Mouse (Mus musculus) layer of hippocampus, adult 9-11 months (tissue): ENCODE results near the gene Crebl2.

Experiments
- DNase-seq: peaks from one replicate; pipeline ENCODE4 v3.0.0; 2022

The Crebl2 gene

DNA sequence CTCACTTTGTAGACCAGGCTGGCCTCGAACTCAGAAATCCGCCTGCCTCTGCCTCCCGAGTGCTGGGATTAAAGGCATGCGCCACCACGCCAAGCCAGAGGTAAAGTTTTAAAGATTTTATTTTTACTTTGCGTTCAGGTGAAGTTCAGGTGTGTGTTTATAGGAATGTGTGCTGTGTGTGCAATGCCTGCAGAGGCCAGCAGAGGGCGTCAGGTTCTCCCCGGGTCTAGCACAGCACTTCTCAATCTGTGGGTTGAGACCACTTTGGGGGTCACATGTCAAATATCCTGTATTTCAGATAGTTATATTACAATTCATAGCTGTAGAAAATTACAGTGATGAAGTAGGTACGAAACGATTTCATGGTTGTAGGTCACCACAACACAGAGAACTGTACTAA, 7.1 kb upstream of the Crebl2 start:
- DNase-seq: no peak

DNA sequence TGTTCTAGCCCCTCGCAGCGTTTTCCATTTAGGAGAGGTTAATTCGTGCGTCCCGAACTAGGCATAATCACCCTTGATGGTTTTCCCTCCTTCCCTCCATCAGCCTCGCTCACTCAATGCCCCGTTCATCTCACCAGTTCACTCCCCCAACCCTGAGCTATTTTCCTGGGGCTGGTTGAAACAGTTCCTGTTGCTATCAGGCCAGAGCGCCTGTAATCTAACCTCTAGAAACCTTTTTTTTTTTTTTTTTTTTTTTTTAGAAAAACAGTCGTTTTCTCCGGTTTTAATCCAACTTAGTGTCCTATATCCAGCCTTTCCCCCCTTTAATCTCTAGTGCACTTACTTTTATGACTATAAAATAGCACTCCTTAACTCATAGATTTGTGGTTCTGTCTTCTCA, 822 bp downstream of the Crebl2 start:
- no peak for DNase-seq

DNA sequence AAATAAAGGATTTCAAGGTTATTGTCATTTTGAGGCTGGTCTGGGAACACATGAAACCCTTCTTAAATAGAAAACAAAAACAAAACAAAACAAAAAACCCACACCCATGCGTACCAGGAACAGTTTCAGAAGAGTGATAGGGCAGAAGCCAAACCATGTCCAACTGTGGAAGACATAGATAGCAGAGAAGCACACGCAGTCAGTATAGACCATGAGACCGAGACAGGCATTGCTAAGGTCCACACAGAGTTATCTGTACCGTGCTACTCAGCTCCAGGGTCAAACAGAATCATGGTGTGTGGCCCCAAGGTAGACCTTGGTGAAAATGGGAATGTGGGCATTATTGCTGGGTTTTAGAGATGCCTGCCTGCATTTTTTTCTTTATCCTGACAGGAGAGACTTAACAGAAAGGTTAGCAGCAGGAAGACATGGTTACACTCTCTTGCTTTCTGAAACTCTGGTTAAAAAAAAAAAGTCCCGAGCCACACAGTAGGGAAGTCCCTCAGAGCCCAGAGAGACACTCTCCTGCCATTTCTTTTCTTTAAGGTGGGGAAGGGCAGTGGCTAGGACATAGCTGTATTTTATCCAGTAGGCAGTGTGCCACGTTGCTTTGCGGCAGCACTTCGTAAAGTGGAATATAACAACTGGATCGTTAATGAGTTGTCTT, 4.8 kb downstream of the Crebl2 start:
- no peak for DNase-seq

DNA sequence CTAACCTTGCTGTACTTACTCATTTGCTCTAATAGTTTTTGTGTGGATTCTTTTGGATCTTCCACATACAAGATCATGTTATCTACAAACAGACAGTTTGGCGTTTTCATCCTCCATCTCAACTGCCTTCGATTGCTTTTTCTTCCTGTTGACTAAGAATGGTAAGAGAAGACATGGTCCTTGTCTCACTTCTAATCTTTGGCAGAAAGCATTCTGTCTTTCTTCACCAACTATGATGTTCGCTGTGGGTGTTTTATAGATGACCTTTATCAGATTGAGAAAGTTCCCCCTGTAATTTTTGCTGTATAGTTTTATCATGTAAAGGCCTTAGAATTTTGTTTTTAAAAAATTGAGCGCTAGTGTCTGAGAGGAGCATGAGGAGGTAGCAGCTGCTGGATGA, 8.2 kb downstream of the Crebl2 start:
- DNase-seq: no peak

DNA sequence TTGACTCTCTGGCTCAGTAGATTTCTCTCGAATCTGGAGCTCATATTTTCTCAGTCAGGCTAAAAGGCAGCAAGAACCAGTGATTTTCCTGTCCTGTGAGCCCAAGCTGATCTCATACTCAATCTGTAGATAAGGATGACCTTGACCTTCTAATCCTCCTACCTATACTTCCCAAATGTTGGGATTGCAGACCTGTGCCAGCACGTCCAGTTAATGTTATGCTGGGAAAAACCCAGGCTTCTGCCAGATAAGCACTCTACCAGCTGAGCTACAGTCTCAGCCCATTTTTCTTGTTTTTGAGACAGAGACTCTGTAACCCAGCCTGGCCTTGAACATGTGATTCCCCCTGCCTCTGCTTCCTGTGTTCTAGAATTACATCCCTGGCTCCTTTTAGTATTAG, 10.4 kb downstream of the Crebl2 start:
- DNase-seq: no peak

DNA sequence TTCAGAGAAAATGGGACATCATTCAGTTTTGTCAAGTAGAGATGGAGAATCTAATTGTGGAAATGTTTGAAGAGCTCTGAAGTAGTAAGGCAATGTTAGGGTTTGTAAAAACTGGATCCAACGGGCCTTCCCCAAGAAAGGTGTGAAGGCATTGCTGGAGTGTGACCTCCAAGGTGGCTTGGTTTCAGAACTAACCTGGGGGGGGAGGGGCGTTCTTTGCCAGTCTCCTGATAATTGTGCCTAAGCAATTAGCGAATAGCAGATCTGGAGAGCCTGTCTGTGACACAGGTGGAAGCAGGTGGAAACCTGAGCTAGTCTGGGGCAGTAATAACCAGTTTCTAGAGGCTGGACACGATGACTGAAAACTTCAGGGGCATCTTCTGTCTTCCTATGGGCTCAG, 15.8 kb downstream of the Crebl2 start:
- no peak for DNase-seq

DNA sequence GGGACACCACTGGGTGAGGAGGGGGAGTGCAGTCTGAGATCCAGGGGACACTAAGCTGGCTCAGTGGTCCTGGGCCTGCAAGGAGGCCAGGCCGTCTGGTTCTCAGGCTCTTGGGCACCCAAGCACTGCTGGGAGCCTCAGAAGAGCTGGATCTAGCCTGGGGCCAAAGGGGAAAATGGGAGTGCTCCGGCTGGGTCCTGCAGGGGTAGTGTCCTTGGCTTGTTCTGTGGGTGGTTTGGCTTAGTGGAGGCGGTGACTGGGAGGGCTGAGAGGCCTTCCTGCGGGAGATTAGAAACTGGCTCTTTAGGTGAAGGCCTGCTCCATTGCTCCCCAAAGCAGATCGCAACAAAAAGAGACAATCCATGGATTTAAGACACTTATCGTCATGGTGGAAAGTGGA, 16.4 kb downstream of the Crebl2 start:
- no peak for DNase-seq

DNA sequence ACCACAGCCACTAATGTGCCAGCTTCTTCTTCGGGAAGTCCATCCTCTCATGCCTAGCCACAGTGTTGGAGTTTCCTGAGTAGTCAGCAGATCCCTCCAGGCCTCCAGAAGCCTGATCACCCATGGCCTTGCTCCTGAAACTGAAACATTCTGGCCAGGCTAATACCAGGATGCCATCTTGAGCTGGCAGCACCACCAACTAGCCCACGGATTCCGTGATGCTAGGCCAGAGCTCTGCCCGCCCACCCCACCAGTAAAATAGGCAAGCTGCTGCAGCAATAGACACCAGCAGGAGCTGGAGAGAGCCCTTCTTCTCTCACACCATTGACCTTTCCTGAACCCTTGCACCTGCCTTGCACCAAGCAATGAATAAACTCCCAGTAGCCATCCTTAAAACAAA, 17.6 kb downstream of the Crebl2 start:
- no peak for DNase-seq

DNA sequence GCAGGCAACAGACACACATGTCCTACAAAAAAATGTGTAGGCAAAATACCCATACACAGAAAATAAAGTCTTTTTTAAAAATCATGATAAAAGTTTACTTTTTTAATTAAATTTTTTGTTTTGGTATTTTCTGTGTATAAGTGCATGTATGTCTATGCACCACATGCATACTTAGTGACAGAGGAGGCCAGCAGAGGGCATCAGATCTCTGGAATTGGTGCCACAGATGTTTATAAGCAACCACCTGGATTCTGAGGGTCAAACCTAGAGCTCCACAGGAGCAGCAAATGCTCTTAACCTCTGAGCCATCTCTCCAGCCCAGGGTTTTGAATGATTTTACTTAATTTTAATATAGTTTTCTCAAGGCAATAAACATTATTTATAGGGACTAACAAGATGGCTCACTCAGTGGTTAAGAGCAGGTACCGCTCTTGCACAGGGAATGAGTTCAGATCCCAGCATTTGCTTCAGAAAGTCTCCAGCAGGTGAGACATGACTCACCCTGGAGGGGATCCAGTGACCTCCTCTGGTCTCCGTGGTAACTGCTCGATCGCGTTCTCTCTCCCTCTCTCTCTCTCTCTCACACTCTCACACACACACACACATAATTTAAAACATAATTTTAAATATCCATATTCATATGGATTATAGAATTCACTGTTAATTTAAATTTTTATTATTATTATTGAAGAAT, 18.4 kb downstream of the Crebl2 start:
- DNase-seq: no peak

DNA sequence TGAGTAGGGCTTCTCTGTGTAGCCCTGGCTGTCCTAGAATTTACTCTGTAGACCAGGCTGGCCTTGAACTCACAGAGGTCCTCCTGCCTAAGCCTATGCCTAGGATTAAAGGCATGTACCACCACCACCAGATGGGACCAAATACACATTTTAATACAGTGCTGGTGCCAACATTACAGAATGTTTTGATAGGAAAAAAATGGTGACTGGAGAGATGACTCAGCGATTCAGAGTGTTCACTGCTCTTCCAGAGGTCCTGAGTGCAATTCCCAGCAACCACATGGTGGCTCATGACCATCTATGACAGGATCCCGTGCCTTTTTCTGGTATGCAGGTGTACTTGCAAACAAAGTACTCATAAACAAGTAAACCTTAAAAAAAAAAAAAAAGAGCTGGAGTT, 19.5 kb downstream of the Crebl2 start:
- no peak for DNase-seq

DNA sequence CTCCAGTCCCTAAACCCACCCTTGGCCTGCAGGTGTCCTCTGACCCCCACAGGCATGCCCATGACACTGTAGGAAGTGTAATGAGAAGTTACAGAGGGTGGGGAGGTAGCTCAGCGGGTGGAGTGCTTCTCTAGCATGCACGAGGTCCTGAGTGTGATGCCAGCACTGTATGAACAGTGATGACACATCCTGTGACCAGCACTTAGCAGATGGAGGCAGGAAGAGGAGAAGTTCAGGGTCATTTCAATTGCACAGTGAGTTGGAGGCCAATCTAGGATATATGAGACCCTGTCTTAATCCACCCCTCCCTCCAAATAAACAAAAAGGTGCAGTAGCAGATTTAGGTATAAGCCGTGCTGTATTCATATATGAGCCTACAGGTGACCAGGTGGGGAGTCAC, 20.0 kb downstream of the Crebl2 start:
- DNase-seq: no peak

DNA sequence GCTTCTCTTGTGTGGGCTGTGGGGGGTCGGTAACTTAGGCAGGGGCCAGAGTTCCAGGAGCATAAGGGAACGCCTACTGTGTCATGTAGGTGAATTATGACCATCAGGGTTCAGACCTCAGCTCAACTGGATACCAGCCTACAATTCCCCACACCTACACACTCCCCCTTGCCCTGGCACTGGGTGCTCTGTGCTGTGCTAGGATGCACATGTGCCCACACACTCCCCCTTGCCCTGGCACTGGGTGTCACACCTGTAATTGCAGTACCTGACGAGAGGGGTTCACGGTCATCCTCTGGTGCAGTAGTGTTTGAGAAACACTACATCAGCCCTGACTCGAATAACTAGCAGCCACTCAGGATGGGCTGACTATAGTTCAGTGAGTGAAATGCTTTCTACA, 24.8 kb downstream of the Crebl2 start:
- no peak for DNase-seq

DNA sequence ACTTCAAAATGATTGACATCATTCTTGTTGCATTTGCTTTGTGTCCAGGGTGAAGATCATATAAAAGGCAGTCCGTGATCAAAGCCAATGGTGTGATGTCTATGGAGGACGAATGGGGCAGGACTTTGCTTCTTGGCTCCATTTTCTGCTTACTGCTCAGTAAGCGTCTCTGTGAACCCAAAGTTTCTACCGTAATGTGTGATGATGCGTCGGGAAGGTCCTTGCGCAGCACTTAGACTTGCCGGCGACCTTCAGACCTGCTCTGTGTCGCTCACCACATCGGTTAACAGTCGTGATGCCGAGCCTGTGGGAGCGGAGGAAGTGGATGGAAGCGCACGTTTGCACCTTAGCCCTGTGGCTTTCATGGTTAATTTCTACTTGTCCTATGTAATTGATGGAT, 26.0 kb downstream of the Crebl2 start:
- DNase-seq: no peak

DNA sequence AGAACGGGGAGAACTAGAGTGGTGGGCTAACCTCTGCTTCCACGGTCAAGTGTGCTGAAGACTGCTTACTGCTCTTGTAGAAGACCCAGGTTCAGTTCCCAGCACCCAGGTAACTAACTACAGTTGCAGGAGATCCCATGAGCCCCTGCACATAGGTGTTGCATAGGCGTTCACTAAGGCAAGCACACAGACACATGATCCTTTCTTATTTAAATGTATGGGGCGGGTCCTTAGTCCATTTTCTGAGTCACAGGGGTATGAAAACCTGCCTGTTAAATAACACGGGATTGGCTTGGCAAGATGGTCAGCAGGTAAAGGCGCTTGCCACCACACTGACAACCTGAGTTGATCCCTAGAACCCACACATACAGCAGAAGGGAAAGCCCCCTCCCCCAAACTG, 29.1 kb downstream of the Crebl2 start:
- DNase-seq: no peak

DNA sequence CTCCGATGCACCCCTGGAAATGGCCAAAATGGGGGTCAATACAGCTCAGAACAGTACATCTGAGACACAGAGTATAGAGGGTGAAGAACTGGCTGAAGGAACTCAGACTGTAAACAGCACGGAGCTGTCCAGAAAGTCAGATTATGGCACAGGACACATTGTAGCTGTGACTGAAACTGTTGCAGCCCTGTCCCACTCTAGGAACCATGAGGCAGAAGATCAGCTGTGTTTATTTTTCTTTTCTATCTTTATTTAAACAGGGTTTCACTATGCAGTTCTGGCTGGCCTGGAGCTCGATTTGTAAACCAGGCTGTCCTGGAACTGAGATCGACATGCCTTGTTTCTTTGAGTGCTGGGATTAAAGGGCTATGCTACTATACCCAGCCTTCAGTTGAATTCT, 30.3 kb downstream of the Crebl2 start:
- no peak for DNase-seq

DNA sequence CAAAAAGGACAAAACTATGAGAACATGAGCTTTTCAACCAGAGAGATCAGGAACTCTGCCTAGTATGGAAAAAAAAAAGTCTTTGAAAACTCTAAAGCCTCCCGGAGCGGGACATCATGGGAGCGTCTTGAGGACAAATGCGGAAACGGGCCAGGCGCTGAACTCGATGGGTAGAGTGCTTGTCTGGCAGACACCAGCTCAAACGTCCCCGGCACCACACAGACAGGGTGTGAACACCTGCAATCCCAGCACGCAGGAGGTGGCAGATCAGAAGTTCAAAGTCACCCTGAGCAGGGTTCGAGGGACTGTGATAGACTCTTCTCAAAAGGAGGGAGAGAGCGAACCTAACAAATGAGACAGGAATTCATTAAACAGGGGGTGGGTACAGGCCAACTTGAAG, 31.4 kb downstream of the Crebl2 start:
- no peak for DNase-seq

DNA sequence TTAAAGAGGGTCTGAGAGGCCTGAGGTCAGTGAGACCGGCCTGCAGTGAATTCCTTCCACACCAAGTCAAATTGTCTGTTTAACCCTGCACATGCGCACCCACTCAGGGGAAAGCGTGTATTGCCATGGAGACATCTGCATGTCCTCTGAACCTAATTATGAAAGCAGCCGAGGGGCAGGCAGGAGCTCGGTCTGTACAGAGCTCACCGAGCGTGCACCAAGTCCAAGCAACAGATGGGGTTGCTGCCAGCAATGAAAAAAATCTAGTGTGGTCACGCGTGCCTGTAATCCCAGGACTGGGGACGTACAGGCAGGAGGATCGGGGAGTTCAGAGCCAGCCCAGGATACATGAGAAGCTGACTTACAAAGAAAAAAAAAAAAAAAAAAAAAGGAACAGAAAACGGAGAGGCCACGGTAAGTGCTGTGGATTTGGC, 32.7 kb downstream of the Crebl2 start:
- DNase-seq: no peak

DNA sequence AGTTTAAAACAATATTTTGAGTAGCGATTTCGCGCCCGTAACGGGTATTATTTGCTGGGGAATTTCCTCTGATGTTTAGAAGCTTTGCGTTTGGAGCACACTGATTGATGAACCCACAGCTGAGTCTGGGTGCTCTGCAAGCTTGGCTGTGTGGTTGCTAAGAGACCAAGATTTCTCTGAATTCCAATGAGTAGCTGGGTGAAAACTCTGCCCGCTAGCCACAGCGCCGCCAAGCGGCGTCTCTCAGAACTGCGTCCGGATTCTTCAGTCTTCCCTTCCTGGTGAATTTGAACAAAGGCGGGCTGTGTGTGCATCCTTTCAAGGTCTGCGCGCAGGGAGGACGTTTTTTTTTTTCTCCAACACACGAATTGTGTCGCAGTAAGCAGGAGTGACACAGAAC, 33.2 kb downstream of the Crebl2 start:
- peak; percentile 92 for DNase-seq

DNA sequence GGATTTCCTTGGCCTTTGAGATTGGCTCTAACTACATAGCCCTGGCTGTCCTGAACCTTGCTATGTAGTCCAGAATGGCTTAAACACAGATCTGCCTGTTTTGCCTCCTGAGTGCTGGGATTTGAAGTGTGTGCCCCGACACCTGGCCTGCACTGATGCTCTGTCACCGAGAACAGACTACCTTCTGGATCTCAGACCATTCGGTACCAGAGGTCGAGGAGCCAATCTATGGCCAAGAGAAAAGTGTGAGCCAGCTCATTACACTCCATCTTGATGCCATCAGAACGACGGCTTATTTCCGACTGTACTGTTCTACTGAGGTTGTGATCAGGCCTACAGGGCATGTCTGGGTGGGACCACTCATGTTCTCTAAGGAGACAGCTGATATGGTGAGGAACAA, 36.2 kb downstream of the Crebl2 start:
- DNase-seq: no peak

DNA sequence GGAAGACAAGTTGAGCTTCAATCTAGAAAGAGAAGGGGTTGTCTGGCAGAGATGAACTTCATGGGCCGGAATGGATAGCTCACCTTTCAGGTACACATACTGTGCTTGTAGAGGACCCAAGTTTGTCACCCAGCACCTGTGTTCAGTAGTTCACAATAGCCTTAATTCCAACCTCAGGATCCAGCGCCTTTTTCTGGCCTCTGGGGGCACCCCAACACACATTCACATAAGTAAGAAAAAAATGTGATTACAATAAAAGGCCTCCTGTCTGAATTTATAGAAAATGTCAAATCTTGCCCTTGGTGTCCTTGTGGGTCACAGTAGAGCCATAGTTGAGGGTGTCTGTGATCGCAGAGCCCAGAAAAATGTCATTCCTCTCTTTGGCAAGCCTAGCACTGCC, 37.4 kb downstream of the Crebl2 start:
- no peak for DNase-seq

DNA sequence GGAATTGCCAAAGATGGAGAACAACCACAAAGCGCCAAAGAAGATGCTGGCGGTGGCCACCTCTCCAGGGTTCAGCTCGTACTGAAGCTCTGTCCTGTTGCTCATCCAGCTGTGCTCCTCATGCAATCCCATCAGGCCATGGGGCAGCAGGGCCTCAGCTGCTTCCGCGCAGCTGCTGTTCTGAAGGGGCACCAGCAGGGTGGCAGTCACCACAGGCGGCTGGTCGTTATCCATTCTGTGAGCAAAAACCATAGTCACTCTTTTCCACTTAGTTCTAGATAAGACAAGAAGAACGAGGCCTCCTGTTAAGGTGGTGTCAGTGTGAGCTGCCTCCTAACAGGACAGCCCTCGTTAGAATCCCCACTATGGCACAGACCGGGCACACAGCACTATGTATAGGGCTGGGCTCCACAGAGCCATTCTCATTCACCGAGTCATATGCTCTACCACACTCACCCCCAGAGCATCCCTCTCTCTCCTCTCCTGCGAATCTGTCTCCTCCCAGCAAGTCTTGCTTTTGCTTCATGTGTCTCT, 40.3 kb downstream of the Crebl2 start:
- DNase-seq: no peak

DNA sequence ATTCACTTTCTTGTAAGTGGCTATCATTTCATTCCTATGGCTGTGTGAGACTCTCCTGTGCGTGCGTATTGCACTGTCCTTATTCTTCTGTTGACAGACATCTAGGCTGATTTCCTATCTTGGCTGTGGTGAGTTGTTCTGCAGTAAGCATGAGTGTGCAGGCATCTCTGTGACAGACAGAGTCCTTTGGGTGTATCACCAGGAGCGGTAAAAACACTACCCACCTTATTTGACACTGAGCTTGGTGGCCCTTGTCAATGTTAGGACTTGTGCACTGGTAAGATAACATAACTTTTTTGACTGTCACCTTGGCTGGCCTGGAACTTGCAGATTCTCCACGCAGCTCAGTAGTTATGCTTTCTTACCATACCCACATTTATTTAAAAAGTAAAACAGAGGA, 40.9 kb downstream of the Crebl2 start:
- DNase-seq: no peak

DNA sequence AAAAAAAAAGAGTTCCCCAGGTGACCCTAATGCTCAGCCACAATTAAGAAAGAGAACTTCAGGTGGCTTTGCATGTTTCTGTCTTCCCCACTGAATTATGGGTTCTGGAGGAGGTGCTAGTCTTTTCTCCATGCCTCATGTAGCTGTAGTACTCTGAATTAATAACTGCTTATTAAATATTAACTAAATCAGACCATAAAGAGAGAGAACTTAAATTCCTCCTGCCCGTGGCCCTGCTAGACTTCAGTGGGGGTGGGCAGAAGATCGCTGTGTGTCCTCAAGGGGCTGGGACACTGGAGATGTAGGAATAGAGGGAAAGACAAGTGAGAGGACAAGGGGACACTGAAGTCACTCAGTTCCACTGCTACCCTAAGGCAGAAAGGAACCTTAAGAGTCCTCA, 42.3 kb downstream of the Crebl2 start:
- DNase-seq: no peak

DNA sequence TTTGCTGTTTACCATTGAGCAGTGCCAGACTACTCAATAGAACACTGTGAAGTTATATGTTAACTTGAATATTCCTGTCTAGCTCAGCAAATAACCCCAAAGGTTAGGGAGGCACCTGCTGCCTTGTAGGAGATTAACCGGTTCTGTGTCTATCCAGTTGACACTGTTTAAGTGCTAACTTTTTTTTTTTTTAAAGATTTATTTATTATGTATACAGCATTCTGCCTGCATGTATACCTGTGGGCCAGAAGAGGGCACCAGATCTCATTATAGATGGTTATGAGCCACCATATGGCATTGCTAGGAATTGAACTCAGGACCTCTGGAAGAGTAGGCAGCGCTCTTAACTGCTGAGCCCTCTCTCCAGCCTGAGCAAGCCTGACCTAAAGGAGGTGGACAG, 43.1 kb downstream of the Crebl2 start:
- no peak for DNase-seq

DNA sequence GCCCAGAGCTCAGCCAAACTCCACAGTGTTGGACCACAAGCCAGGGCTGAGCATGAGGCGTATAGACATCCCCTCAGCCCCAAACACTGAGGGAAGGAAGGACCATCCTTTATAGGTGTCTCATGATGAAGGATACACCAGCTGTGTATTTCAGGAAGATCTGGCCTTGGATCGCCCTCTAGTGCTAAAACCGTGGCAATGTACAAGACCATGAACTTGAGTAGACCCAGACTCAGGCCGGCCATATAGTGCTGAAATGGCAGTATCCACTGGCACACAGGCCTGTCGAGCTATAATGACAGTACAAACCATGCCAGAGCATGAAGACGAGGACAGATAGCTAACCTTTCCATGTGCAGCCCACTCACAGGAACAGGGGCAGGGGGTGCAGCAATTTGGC, 46.8 kb downstream of the Crebl2 start:
- DNase-seq: no peak
